Mouse (Mus musculus): ENCODE measurements around the gene Lyrm2. TPM values are rescaled to one million over a fixed set of nuclear protein-coding genes. Genes with fewer than 3 reads are reported as not detected.

The Lyrm2 gene
- total RNA-seq (2014; rRNA removed; ENCODE audit: low replicate concordance) (8.7 and 70.8 TPM in 2 replicates), polyA plus RNA-seq (2015; fragmentation: Nextera tagmentation; extraction: Ambion mirVana) (146 and 154 TPM in 2 replicates)

- Histone ChIP-seq H3K9me3 (replicated peaks; ENCODE audit: control insufficient read depth, low read length) (no peaks in the 10 kb centered on the region), H3K36me3 (replicated peaks; ENCODE audit: control insufficient read depth, insufficient read depth, low read length) (0 out of 2 replicates have a peak, but pooled peaks cover 7% of the 10 kb centered on the region), H3K27ac (ENCODE audit: low read depth) (peak within 1 kb of the TSS; percentile 92), H3K4me1 (ENCODE audit: control insufficient read depth, insufficient read depth) (0 out of 2 replicates have a peak, but pooled peaks cover 4% of the 10 kb centered on the region), H3K4me2 (ENCODE audit: low read depth, low read length) (peak within 1 kb of the TSS; percentile 77), H3K9ac (replicated peaks; ENCODE audit: low read depth, low read length) (peak within 1 kb of the TSS; percentile 75), H3K4me3 (ENCODE audit: low read depth, low read length) (peak within 1 kb of the TSS; percentile 77), H3K27me3 (ENCODE audit: control insufficient read depth, insufficient read depth, low read length) (no peaks in the 10 kb centered on the region)
- peak; percentile 90 for ATAC-seq (ENCODE audit: insufficient read depth, low read depth)
- WGBS: under 1% methylated on average over 53 of the region's 53 CpGs
- no peak for TF ChIP-seq EP300 (IDR thresholded peaks at IDR 0.05; ENCODE audit: low read depth)
- TF ChIP-seq CTCF (IDR thresholded peaks at IDR 0.05; ENCODE audit: low read depth): no peak
- peak; percentile 71 for DNase-seq (ENCODE audit: low spot score)
These were observed at the start of gene Lyrm2 for GRCm38 (mm10) chr4:32799966-32800576. Lyrm2 (plus strand) TSS chr4:32800253.

DNA sequence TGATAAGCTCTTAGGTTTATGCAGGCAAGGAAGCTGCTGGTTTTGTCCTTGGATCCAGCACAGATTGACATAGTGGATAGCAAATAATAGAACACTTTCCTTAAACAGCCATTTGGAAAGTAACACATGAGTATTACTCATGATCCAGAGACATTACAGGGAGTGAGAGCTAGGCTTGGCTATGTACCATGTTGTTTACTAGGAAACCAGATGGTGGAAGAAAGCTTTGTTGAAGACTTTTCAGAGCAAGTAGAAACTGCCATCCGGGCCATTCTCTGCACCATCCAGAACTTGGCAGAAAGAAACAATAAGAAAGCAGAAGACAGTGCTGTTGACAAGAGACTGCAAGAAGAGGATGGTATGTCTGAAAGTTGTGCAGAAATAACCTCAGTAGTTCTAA is 49.3 kb upstream of the Lyrm2 start:
- ATAC-seq (ENCODE audit: insufficient read depth, low read depth) (no peak), DNase-seq (ENCODE audit: low spot score) (no peak)
- H3K9me3 ChIP-seq (replicated peaks; ENCODE audit: control insufficient read depth, low read length): no peaks in the 10 kb centered on the region
- no peak overlapping the region for H3K9ac ChIP-seq (replicated peaks; ENCODE audit: low read depth, low read length)
- H3K4me3 ChIP-seq (ENCODE audit: low read depth, low read length): no peak overlapping the region
- H3K27ac ChIP-seq (ENCODE audit: low read depth): no peak overlapping the region
- H3K4me2 ChIP-seq (ENCODE audit: low read depth, low read length): no peak overlapping the region
- no peaks in the 10 kb centered on the region for H3K4me1 ChIP-seq (ENCODE audit: control insufficient read depth, insufficient read depth)
- 90% methylated on average over 1 of the region's 1 CpGs for WGBS
- peaks cover 82% of the 10 kb centered on the region for H3K36me3 ChIP-seq (replicated peaks; ENCODE audit: control insufficient read depth, insufficient read depth, low read length)
- no peaks in the 10 kb centered on the region for H3K27me3 ChIP-seq (ENCODE audit: control insufficient read depth, insufficient read depth, low read length)
- no peak for TF ChIP-seq EP300 (IDR thresholded peaks at IDR 0.05; ENCODE audit: low read depth)

GRCm38 (mm10) chr4:32757430-32757829 is 42.6 kb upstream of the Lyrm2 start:
- H3K4me2 ChIP-seq (ENCODE audit: low read depth, low read length): no peak overlapping the region
- DNase-seq (ENCODE audit: low spot score): no peak
- WGBS: 79% methylated on average over 2 of the region's 2 CpGs
- H3K9me3 ChIP-seq (replicated peaks; ENCODE audit: control insufficient read depth, low read length): no peaks in the 10 kb centered on the region
- H3K27ac ChIP-seq (ENCODE audit: low read depth): no peak overlapping the region
- no peak for TF ChIP-seq CTCF (IDR thresholded peaks at IDR 0.05; ENCODE audit: low read depth)
- no peak for TF ChIP-seq EP300 (IDR thresholded peaks at IDR 0.05; ENCODE audit: low read depth)
- no peak overlapping the region for H3K9ac ChIP-seq (replicated peaks; ENCODE audit: low read depth, low read length)
- no peak for ATAC-seq (ENCODE audit: insufficient read depth, low read depth)
- H3K4me3 ChIP-seq (ENCODE audit: low read depth, low read length): no peak overlapping the region
- peaks cover 71% of the 10 kb centered on the region for H3K36me3 ChIP-seq (replicated peaks; ENCODE audit: control insufficient read depth, insufficient read depth, low read length)
- H3K4me1 ChIP-seq (ENCODE audit: control insufficient read depth, insufficient read depth): no peaks in the 10 kb centered on the region
- no peaks in the 10 kb centered on the region for H3K27me3 ChIP-seq (ENCODE audit: control insufficient read depth, insufficient read depth, low read length)

- 94% methylated on average over 7 of the region's 7 CpGs for whole genome bisulfite sequencing
- H3K9me3 ChIP-seq (replicated peaks; ENCODE audit: control insufficient read depth, low read length): no peaks in the 10 kb centered on the region
- ATAC-seq (ENCODE audit: insufficient read depth, low read depth): no peak
- H3K27me3 ChIP-seq (ENCODE audit: control insufficient read depth, insufficient read depth, low read length): no peaks in the 10 kb centered on the region
- no peak overlapping the region for H3K4me3 ChIP-seq (ENCODE audit: low read depth, low read length)
- H3K9ac ChIP-seq (replicated peaks; ENCODE audit: low read depth, low read length): no peak overlapping the region
- no peaks in the 10 kb centered on the region for H3K4me1 ChIP-seq (ENCODE audit: control insufficient read depth, insufficient read depth)
- no peak for DNase-seq (ENCODE audit: low spot score)
- peaks cover 62% of the 10 kb centered on the region for H3K36me3 ChIP-seq (replicated peaks; ENCODE audit: control insufficient read depth, insufficient read depth, low read length)
- TF ChIP-seq CTCF (IDR thresholded peaks at IDR 0.05; ENCODE audit: low read depth): no peak
- TF ChIP-seq EP300 (IDR thresholded peaks at IDR 0.05; ENCODE audit: low read depth): no peak
- H3K4me2 ChIP-seq (ENCODE audit: low read depth, low read length): no peak overlapping the region
- H3K27ac ChIP-seq (ENCODE audit: low read depth): no peak overlapping the region
These were observed 32.6 kb upstream of the Lyrm2 start for GRCm38 (mm10) chr4:32767471-32767870.

DNA sequence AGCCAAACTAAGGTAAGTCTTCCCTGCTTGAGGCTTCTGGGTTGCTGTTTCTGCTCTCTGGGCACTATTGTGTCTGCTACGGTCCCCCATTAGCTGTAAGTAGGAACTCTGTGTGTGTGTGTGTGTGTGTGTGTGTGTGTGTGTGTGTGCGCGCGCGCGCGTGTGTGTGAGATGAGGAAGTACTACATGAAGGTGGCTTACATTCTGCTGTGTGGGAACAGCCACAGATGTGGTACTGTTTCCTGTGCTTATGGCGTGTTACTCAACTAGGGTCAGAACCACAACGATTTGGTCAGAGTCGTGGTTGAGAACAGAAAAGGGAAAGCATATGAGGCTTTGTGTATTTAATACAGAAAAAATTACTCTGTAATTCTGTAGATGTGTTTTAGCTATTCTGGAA is 32.0 kb upstream of the Lyrm2 start:
- H3K4me3 ChIP-seq (ENCODE audit: low read depth, low read length): no peak overlapping the region
- peaks cover 61% of the 10 kb centered on the region for H3K36me3 ChIP-seq (replicated peaks; ENCODE audit: control insufficient read depth, insufficient read depth, low read length)
- DNase-seq (ENCODE audit: low spot score): peak; percentile 5
- no peaks in the 10 kb centered on the region for H3K9me3 ChIP-seq (replicated peaks; ENCODE audit: control insufficient read depth, low read length)
- 87% methylated on average over 10 of the region's 10 CpGs for WGBS
- TF ChIP-seq EP300 (IDR thresholded peaks at IDR 0.05; ENCODE audit: low read depth): no peak
- no peak overlapping the region for H3K27ac ChIP-seq (ENCODE audit: low read depth)
- ATAC-seq (ENCODE audit: insufficient read depth, low read depth): no peak
- H3K4me1 ChIP-seq (ENCODE audit: control insufficient read depth, insufficient read depth): no peaks in the 10 kb centered on the region
- no peak overlapping the region for H3K9ac ChIP-seq (replicated peaks; ENCODE audit: low read depth, low read length)
- H3K4me2 ChIP-seq (ENCODE audit: low read depth, low read length): no peak overlapping the region
- H3K27me3 ChIP-seq (ENCODE audit: control insufficient read depth, insufficient read depth, low read length): no peaks in the 10 kb centered on the region

GRCm38 (mm10) chr4:32770284-32770810 is 29.7 kb upstream of the Lyrm2 start:
- H3K27ac ChIP-seq (ENCODE audit: low read depth): no peak overlapping the region
- H3K9me3 ChIP-seq (replicated peaks; ENCODE audit: control insufficient read depth, low read length): no peaks in the 10 kb centered on the region
- no peak overlapping the region for H3K4me3 ChIP-seq (ENCODE audit: low read depth, low read length)
- H3K4me2 ChIP-seq (ENCODE audit: low read depth, low read length): no peak overlapping the region
- no peaks in the 10 kb centered on the region for H3K27me3 ChIP-seq (ENCODE audit: control insufficient read depth, insufficient read depth, low read length)
- no peaks in the 10 kb centered on the region for H3K4me1 ChIP-seq (ENCODE audit: control insufficient read depth, insufficient read depth)
- DNase-seq (ENCODE audit: low spot score) (no peak), ATAC-seq (ENCODE audit: insufficient read depth, low read depth) (no peak)
- TF ChIP-seq CTCF (IDR thresholded peaks at IDR 0.05; ENCODE audit: low read depth): peak; percentile 25
- no peak for TF ChIP-seq EP300 (IDR thresholded peaks at IDR 0.05; ENCODE audit: low read depth)
- H3K36me3 ChIP-seq (replicated peaks; ENCODE audit: control insufficient read depth, insufficient read depth, low read length): peaks cover 61% of the 10 kb centered on the region
- WGBS: 91% methylated on average over 7 of the region's 7 CpGs
- no peak overlapping the region for H3K9ac ChIP-seq (replicated peaks; ENCODE audit: low read depth, low read length)

Data from heart, postnatal 0 days (tissue).